Mouse (Mus musculus): ENCODE data around the gene Lag3.
"Not testable (repeated sequence)": the region's sequence is repeated elsewhere in the genome, so short reads cannot be mapped to it uniquely, and the experiment has no call there.

Lag3 gene

DNA sequence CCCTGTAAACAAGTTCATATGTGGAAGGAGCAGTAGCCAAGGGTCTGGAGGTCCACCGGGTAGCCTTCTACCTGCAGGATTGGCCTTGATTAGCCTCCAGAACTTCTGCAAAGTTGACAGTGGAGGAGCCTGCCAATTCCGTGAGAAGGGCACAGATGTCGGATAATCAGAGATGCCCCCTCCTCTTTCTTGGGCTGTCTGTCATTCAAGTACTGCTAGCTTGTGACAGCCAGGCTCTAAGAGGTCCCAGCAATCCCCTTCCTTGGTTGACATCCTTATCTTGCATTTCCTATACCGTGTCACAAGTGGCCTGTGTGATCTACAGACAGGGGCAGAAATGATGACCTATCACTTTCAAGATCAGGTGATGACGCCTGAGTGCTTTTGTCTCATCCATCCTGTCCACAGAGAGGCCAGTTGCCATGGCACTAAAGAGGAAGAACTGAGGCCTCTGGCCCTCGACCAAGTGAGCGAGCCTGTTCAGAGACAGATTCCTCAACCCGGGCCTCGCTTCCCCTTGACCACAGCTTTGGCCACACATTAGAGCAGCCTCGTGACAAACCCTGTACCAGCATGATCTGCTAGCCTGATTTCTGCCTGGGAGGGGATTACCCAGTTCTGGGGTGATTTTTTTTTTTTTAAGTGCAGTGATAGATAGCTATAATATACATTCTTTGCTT is 10.6 kb downstream of the Lag3 start:
- in situ Hi-C loops (cut with MboI), result no loop called here

DNA sequence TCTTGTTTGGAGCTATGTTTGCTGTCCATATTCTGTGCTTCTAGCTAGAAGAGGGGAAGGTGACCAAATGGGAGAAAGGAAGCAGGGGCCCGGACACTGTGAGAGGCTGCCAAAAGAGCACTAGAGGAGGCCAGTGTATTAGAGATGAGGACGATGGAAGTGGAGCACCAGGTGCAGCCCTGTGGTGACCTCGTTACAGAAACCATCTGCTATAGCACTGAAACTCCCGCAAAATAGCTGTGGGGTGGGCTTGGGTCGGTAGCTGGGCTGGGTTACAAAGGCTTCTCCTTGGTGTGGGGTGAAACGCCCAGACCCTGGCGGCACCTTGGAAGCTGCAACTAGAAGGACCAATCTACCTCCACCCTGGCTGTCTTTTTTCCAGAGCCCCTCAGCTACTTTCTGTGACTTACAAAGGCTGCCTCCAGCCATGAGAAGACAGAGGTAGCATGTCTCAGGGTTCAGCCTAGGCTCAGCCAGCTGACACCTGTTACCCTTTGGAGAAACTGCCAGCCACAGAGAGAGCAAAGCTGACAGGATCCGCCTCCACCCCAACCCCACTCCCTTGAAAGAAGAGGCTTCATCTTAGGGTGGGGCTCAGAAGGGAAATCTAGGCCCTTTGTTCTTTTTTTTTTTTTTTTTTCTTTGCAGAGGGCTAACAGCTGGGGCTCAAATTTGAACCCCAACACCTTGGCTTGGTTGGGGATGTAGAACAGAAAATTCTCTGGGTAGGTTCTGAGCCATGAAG is 11.3 kb downstream of the Lag3 start:
- in situ Hi-C loops (cut with MboI), result no loop called here

DNA sequence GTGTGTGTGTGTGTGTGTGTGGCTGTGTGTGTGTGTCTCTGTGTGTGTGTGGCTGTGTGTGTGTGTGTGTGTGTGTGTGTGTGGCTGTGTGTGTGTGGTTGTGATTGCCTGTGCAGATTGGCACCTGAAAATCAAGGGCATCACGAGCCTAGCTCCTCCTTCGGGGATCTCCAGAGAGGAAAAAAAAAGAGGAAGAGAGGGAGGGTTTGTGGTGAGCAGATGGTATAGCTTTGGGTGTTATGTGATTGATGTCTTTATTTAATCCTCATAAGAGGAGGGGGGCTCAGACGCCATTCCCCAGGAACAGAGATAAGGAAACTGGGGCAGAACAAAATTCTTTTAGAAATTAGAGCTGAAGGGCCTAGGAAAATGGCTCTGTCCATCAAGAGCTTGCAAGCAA is 13.1 kb downstream of the Lag3 start:
- in situ Hi-C loops (cut with MboI), result no loop called here

DNA sequence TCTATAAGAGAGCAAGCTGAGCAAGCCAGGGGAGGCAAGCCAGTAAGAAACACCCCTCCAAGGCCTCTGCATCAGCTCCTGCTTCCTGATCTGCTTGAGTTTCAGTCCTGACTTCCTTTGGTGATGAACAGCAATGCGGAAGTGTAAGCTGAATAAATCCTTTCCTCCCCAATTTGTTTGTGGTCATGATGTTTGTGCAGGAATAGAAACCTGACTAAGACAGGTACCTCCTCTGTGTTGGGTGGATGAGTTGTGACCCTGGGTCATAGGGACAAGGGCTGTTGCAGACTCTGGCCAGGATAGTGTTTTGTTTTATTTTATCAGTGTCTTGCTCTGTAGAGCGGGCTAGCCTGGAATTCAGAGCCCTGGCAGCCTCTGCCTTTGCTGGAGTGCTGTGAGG is 17.4 kb downstream of the Lag3 start:
- in situ Hi-C loops (cut with MboI), result not testable (repeated sequence)

DNA sequence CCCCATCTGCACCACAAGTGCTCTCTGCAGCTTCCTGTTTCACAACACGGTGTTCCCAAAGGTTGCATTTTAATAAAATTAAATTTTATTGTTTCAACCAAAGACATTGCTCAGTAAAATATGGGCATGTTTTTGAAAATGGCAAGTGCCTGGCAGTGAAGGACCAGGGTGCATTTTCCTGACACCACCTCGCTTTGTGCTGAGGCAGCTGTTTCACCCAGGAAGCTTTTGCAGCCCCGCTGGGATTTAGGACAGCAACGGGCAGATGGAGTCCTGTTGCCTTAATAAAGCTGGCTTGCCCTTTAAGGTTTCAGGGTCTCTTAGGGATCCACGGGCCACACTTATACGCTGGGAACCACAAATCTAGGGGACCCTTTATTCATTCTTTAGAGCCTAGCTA is 20.5 kb downstream of the Lag3 start:
- in situ Hi-C loops (cut with MboI), result no loop called here

DNA sequence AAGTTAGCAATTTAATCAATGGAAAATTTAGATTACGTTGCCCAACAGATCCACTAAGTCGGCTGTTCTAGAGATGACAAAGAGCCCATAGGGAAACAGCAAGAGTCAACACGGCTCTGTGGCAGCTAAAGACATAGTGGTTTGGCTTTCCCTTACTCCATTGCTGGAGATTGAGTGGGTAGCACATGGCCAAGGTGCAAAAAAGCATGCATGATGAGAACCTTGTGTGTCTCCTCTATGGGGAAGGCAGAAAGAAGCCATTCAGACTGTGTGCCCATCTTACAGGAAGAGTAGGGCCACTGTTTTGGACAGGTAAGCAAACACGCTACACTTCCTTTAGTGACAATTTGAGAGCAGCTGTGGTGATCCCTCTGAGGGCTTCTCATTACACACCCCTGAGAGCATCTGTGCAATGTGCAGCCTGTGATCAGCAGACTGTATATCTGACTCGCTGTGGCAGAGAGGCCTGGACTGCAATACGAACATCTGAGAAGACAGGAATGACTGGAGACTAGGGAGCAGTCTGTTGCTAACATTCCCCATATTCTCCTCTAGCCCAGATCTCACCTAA is 22.9 kb downstream of the Lag3 start:
- in situ Hi-C loops (cut with MboI), result no loop called here

DNA sequence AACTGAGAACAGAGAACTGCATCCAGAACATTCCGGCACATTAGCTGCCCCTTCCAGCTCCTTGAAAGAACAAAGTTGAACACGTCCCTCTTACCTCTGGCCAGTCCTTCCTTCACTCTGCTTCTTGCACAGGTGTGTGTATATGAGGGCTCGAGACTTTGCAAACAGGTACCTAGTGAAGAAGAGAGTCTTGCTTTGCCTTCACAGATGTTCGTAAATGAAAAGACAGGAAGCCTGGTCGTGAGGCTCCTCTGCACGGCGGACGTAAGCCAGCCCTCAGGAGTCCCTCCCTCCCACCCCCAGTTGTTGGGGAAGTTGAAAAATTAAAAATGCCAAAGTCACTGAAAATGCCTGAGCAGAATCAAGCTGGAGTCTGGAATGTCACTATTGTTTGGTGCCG is 23.5 kb downstream of the Lag3 start, which contains the start of gene Cd4:
TSS of gene Cd4 (minus strand) at position 236 of the 400 bp plus-strand sequence.
- in situ Hi-C loops (cut with MboI), result no loop called here

DNA sequence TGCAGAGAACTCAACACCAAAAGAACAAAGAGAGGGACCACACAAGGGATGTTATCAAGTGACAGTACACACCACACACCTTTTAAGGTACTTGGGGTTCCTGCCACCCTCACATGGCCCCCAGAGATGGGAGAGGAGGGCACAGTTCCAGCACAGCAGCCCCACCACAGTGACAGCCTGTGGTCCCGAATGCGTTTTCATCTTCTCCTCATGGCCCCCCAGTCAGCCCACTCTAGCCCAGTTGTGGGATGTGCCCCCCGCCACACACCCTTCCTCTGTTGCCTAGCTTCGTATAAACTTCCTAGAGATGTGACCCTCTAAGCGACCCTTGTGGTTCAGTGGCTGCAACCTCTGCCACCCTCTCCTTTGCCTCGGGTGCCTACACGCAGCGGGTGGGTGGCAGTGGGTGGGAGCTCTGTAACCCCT is 25.5 kb downstream of the Lag3 start:
- in situ Hi-C loops (cut with MboI), result no loop called here

DNA sequence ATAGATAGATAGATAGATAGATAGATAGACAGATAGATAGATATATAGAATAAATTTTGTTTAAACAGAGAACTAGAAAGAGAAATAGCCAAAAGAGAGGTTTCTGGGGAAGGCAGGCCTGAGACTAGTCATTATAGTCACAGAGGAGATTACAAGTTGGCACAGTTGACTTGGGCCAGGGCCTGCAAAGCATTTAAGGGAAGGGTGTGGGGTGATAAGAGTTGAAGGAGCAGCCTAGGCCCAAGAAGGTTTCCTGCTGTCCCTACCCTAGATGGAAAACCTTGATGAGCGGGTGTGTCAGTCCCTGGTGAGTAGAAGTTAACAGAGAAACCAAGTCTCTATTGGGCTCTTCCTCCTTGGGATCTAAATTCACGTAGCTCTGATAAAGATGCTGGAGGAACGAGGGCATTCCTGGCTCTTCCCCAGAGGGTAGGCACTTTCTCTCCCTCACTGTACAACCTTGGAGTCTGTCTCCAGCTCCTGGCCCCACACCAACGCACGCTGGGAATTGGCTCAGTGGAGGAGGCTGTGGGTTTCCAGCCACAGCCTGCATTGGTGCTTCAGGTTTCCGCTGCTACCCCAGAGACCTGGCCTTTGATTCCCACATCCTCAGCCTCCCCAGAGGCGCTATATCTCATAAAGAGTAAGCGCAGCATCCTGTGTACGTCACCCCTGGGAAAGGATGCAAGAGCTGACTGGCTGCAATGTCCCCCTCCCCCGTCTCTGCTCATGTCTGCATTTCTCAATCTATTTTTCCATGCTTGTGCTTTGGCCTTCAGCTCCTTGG is 26.6 kb downstream of the Lag3 start:
- in situ Hi-C loops (cut with MboI), result no loop called here

DNA sequence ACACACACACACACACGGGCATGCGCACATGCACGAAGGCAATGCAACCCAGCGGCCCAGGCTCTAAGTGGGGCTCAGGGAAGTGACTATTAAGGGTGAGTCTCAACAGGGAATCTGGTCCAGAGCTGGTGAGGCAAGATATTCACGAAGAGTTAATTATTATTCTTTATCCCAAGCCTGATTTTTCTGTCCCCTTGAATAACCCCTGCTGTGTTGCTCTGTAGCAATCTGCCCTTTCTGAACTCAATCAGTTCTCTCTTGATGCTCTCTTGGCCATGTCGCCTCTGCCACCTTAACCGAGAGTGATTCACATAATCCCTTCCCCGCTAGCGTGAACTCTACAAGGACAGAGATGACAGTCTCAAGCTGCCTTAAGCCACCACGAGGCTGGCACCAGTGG is 28.2 kb downstream of the Lag3 start:
- in situ Hi-C loops (cut with MboI), result no loop called here

DNA sequence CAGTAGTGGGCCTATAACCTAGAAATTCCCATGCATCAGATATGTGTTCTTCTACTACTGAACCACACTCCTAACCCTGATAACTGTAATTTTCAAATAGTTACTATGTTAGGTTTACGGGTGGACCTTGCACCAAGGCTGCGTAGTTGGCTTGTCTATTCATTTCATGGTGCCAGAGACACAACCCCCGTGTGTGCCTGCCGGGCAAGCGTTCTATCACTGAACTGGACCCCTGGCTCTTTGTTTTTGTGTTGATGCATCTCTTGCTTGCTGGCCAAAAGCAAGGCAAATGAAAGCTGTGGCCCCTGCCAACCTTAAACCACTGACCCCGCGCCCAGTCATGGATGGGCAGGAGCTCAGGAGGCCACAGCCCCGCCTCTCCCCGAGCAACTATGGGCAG is 29.7 kb downstream of the Lag3 start:
- in situ Hi-C loops (cut with MboI), result no loop called here

DNA sequence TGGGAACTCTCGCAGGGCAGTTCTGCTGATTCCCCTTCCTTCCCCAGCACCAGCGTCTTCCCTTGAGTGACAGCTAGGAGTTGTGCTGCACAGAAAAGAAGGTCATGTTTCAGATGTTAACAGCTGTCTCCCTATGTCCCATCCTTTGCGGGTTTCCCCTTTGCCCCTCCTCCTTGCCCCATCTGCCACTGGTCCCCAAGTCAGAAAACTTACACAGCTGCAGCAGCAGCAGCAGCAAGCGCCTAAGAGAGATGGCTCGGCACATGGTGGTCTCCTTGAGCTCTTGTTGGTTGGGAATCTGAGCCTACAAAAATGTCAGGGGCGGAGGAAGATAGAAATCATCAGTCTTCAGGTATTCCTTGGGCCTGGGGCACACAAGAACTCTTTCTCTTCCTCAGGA is 32.1 kb downstream of the Lag3 start:
- in situ Hi-C loops (cut with MboI), result no loop called here

DNA sequence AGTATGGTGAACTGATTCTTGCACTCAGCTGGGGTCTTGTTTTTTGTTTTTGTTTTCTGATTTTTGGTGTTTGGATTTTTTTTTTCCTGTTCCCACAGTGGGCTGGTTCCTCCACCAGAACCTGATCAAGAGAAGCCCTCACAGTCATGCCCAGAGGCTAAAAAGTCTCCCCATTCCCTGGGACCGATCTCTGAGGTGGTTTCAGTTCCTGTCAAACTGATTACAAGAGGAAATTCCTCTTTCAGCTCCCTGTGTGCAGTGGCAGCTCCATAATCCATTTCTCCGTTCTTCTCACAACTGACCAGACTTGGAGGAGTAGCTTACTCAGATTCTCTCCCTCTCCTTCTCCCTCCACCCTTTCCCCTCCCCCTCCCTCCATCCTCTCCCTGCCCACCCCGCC is 37.2 kb downstream of the Lag3 start:
- in situ Hi-C loops (cut with MboI), result no loop called here

DNA sequence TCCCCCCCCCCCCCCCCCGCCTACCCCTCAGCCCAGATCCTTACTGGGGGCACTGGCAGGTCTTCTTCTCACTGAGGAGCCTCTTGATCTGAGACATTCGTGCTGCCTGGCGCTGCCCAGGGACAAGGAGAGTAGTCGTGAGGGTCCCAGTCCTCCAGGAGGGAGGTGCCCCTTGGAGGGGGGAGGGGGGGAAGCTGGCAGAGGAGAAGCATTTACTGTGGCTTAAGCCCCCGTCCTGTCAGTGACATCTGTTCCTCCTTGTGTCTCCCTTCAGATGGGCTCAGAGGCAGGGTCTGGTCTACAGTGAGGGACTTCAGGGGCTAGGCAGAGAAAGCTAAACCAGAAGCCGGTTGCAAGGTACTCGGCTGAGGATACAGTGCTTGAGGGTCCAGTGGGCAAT is 44.9 kb downstream of the Lag3 start:
- in situ Hi-C loops (cut with MboI), result no loop called here

DNA sequence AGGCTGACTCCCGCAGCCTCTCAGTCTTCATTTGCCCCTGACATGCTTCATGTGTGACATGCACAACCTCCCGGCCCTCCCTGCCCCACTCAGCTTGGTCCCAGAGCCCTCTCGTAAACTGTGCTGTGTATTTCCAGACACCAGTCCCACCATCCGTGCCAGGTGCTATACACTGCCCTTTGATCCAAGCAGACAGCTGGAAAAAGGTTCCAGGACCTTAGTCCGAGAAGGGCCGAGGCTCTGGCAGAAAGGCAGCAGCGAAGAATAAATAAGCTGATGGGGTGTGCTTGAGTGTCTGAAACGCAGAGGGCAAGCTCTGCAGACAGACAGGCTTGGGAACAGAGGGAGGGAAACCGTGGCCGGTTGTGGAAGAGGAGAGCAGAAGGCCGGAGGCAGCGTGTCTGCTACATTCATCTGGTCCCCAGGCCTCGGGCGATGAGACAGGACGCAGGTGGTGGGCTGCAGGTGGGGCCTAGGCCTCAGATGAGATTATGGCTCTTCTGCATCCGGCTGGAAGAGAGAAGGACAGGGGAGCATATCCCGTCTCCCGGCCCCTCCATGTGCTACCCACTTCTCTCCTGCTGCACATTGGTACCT is 45.6 kb downstream of the Lag3 start:
- in situ Hi-C loops (cut with MboI), result no loop called here

DNA sequence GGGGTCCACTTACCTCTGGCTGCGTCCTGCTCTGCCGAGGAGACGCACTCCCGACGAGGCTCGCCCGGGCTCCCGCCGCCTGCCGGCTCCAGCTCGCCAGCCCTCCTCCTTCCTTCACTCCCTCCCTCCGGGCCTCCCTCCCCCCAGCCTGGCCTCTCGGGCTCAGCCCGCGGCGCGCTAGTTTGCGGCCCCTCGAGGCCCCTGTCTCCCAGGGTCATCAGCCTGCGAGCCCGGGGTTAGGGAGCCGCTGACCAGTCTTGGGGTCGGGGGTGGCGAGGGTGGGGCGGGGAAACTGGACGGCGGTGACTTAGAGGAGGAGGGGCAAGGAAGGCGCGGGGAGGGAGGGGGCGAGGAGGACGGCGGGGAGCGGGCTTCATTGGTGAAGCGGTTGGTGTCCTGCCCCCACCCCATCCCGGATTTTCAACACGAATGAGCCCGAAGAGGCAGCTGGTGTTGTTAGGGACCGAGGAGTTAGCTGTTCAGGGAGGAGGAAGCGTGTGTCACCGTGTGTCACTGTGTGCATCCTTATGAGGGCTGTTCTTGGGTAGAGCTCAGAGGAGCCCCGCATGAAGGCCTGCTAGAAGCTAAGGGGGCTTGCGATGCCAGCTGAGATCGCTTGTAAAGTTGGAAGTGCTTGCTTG is 47.7 kb downstream of the Lag3 start, which contains the start of gene Gpr162:
TSS of gene Gpr162 (minus strand) at position 326 of the 641 bp plus-strand sequence.
- in situ Hi-C loops (cut with MboI), result no loop called here

DNA sequence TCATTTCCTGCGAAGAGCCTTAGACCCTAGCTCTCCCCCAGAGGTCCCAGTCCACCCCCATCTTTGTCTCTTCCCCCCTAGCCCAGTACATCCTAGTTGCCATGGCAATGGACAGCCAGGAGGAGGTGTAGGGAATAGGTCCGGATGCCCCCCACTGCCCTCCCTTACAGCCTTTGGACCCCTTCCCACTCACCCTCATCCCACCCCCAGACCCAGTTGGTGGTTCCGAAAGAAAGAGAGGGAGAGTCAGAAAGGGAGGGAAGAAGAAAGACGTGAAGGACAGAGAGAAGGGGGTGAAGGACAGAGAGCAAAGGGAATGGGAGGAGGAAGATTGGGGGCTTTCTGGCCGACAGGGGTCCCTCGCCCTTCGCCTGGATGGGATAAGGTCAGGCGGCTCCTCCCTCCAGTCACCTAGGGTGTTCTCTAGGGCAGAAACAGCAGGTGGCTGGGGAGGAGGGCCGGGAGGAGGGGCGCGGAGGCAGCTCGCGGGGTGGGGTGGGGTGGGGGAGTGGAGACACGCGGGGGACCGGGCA is 48.3 kb downstream of the Lag3 start:
- in situ Hi-C loops (cut with MboI), result no loop called here

DNA sequence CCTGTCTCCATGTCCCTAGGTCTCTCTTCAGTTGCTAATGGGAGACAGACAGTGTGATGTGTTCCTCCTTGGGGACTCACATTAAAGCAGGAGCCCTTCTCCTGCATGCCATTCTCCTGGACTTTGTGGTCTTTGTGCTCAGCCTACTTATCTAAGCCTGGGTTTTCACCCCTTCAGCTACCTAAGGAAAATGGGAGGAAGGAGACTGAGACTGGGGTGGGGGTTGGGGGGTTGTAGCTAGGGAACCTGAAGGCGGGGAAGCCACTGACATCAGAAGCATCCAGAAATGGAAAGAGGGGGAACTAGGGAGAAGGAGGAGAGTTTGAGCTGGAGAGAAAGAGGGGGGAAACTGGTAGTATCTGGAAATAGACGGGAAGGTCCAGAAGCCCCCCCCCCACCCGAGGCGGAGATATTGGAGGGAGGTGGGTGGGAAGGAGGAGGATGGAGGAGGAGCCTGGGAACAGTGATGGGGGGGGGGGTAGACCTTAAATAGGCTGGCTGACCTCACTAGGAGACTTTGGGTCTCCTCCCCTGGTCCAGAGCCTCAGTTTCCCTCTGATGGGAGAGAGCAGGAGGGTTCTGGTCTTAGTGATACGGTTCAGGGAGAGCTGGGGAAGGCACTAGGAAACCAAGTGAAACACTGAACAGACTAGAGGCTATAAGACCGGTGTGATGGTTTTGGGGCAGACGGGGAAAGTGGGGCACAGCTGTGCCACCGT is 48.9 kb downstream of the Lag3 start:
- in situ Hi-C loops (cut with MboI), result no loop called here

DNA sequence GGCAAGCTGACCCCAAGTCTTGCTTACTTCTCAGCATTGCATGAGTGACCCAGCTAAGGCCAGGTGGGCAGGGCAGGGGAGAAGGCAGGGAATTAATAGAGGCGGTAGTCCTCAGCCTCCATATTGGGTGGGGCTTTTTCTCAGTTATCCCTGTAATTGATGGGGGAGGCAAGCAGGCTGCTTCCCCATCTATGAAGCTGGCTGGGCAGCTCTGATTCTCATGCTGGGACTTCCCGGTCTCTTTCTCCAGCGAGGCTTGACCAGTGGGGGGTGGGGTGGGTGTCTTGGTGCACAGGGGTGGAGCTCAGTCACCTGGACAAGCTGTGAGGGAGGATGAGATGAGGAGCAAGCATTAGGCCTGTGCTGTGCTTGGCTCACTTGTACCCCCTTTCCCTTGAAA is 49.7 kb downstream of the Lag3 start:
- in situ Hi-C loops (cut with MboI), result no loop called here

DNA sequence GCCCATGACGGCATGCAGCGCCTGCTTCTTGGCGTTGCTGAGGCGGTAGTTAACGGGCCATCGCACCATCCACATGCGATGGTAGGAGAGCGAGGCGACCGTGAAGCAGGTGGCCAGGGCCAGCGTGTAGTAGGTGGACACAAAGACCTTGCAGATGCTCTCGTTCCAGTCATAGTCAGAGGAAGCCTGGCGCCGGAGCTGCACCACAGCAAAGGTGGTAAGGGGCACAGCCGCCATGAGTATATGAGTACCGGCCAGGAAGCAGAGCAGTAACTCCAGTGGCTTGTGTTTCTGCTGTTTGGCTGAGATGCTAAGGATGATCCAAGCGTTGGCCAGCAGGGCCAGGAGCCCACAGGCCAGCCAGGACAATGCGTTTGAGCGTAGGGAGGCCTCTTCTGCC is 50.2 kb downstream of the Lag3 start:
- in situ Hi-C loops (cut with MboI), result no loop called here

DNA sequence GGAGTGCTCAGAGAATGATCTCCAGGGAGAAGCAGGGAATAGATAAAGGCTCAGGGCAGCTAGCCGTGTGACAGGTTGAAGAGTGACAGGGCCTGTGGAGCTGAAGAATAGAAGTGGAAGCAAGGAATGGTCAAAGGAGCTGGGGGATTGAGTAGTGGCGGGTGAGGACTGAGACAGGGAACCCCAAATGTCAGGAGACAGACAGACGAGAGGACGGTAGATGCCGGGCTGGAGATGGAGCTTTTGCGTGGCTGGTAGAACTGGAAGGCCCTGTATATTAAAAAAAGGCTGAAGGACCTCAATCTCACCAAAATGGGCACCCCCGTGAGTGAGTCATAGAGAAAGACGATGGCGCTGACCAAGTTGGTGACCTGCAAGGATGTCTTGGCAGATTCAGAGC is 51.0 kb downstream of the Lag3 start:
- in situ Hi-C loops (cut with MboI), result no loop called here

Data from mature B cell (primary cell).